Mouse (Mus musculus): ENCODE results near the gene Pign. TPM values are rescaled to one million over a fixed set of nuclear protein-coding genes. Genes with fewer than 3 reads are reported as not detected.

Gene Pign
- polyA plus RNA-seq, 2 experiments from 2014 or later = 16.4 to 18.6 TPM

DNA sequence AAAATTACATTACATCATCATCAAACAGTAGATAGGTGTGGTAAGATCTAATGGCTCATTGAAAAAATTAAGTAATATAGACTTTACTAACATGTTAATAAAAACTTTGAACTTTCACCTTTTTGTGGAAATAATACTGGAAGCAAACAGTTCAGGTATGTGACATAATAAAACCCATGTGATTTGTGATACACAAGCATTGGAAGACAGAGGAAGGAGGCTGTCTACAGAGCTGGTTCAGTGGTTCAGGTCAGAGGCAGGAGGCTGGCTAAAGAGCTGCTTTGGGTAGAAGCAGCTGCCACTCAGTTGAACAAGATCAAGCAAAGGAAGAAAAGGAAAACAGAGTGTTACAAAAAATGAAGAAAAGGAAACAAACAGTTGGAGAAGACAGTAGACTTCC lies 107.4 kb downstream of the Pign start:
- no peak for ATAC-seq

DNA sequence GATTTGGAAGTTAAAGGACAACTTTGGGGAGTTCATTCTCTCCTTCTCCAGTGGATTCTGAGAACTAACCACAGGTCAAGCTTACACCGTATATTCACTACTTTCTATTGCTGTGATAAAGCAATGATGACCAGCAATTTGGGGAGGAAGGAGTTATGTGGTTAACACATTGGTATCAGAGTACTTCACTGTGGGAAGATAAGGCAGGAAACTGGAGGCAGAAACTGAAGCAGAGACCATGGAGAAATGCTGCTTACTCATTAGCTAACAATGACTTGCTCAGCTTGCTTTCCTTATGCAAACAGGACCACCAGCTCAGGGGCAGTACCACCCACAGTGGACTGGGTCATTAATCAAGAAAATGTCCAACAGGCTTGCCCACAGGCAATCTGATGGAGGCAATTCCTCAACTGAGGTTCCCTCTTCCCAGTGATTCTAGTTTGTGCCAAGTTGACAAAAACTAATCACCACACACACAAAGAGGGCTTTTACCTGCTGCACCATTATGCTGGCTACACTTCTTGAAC lies 108.2 kb downstream of the Pign start:
- ATAC-seq = no peak

DNA sequence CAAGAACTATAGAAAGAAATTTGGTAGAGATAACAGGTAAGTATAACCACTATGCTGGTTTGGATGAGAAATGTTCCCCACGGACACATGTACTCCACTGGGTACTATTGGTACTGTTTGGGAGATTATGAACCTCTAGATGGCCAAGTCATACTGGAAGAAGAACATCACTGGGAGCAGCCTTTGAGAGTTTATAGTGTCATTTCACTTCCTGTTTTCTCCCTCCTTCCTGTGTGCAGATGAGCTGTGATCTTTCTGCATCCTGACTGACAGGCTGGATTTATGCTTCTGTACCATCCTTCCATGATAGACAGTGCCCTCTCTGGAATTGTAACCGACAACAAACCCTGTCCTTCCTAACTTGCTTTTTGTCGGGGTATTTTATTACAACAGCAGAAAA lies 110.3 kb downstream of the Pign start:
- ATAC-seq = no peak

DNA sequence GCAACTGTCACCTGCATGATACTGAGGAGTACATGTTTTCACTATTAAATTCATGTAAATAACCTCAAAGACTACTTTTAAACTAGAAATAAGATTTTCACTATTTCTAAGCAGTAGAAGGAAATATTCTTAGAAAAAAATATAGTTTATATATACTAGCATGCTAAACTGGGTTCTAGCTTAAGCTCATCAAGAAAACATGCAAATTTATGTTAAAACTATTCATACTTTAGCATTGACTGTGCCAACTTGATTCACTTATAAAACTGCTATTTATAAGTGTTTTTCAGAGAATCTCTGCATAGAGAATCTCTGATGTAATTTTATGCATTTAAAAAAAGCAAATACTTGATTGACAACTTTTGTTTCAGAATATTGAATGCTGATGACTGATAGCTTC lies 113.3 kb downstream of the Pign start:
- ATAC-seq = no peak

DNA sequence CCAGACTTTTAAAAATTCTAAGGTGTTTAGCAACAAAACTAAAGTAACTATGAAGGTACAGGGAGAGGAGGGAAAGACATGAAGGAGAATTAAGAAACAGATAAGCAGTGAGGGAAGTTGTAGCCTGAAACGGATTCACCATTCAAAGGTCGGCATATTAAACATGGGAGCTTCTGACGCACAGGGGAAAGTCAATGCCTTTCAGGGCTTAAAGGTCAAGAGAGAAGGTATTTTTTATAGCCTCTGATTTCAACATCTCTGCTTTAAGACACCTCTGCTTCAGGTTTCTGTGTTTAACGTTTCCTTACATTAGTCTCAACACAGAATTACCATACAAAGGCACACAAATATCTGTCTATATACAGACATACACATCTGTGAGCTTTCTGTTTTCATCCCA lies 113.8 kb downstream of the Pign start:
- no peak for ATAC-seq

DNA sequence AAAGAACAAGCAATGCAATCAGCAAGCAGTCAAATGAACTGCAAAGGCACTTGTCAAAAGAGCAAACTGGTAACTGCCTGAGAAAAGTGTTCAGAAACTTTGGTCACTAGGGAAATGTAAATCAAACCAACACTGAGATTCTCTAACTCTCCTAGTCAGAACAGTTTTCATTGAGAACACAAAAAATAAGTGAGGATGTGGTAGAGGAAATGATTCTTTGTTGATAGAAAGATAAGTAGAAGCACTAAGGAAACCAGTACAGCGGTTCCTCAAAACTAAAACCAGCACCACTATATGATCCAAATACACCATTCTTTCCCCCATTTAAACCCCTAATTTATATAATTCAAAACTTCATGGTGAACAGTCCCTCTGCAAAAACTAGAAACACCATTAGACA lies 120.4 kb downstream of the Pign start:
- peak; percentile 60 for ATAC-seq

DNA sequence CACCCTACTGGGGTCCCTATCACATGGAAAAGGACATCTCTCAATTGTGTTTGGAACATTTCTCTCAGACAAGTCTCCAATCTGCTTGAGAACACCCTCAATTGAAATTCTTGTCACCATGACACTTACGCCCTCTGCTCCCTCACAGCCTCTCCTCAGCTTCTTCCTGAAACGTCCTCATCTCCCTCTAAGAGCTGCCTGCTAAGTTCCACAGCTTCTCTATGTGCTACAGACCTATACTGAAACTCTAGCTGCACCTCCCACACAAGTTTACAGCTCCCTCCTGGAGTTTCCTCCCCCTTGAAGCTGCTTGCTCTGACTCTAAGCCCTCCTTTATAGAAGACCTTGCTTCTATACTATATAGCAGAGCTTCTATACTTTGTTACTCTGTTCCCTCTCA lies 139.7 kb downstream of the Pign start:
- ATAC-seq = no peak

DNA sequence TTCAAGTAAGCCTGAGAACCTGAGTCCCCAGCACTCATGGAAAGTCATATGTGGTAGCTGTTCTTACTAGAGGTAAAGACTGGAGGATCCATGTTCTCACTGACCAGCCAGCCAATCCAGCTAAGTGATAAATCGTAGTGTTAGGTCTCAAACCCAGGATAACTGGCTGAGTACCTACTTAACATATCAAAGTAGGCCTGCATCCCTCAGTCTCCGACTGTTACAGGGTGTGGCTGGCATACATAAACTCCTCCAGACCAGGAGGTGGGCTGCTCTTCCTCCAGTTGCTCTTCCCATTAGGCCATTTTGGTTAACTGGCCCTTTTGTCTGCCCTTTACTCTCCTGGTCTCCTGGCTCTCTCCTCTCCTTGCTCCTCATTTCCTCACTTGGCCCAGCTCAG lies 141.2 kb downstream of the Pign start:
- ATAC-seq = no peak

DNA sequence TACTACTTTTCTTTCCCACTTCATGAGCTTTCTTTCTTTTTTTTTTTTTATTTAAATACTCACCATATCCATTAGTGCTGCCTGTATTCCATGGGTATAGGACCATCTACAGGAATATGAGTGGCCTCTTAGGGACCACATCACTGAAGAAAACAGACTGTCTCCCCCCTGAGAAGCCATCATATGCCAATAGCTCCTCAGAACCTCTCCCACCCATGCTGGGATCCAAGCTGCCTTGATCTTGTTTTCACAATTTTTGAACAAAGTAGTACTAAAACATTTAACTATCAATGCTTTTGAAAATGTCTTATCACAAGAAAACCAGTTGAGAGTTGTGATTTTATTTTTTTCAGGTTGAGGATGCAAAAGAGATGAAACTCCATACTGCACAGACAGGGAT lies 145.4 kb downstream of the Pign start:
- ATAC-seq = no peak

DNA sequence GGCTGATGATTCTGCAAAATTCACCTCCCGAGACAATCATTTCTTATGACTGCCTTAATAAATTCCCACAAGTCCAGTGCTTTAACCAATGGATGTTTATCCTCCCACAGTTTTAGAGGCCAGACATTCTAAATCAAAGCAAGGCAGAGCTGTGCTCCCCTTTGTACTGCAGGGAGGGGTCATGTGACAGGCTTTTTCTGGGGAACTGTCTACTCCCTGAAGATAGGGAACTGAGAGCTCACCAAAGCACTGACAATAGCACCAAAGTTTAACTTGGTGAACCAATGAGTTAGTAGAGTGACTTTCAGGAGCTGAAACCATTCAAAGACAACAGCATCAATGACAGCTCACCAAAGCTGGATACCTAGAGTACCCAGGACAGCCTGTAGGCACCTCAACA lies 156.4 kb downstream of the Pign start:
- no peak for ATAC-seq

DNA sequence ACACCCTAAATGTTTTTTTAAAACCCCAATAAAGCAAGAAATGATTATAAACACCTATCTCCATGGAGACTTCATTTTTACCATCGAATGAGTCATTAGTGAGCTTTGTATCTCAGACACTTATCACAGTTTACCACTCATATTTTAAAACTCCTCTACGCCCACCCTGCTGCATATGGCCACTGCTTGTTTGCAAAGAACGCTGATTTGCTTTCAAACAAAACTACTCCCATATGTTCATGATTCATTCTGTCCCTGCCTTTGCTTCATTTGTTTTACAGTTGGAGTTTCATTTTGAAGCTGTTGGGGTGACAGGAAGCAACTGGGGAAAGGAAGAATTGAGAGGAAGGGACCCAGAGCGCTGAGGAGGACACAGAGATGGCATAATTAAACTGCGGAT lies 170.9 kb downstream of the Pign start:
- no peak for ATAC-seq

DNA sequence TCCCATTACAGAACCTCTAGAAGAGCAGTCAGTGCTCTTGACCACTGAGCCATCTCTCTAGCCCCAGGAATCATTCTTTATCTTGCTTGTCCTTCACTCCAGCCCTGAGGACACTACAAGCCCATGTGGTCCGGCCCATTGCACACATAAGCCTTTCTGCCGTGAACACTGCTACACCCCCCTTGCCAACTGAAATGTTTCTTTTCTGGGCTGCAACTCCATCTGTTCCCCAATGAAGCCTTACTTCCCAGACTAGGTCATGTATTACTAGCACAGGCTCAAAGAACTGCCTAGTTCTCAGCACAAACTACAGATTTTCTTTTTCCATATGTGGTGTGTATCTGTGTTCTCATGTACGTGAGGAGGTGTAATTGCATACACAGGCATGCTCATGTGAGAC lies 174.0 kb downstream of the Pign start:
- no peak for ATAC-seq

DNA sequence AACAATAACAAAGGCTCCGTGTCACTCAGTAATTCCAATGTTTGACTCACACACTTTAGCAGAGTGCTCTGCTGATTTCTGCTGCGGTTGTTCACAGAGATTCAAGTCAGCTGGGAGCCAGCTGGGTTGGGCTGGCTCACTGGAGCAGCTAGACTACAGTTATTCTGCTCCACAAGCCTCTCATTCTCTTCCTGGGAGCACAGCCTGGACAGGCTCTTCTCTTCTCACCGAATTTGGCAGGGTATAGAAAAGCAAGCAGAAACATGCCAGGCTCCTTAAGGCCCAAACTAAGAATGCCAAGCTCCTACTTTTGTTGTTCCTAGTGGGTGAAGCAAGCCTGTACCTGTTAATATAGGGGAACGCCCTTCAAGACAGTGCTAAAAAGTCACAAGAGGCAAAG lies 176.4 kb downstream of the Pign start:
- no peak for ATAC-seq

Other genes starting within 250 kb of the Pign start
- gene Relch, start 184 bp upstream of the Pign start, polyA plus RNA-seq (2017; shearing (Covaris generic)) = 10 to 100 TPM; 45.9 to 53.2 TPM
- gene Tnfrsf11a, start 117.0 kb upstream of the Pign start, polyA plus RNA-seq (2017; shearing (Covaris generic)) = under 1 TPM in 1 of 2 experiments, not detected in 1; 0.15 TPM